Mouse (Mus musculus): Measurements from ENCODE around the gene Cox16. TPM values are rescaled to one million over a fixed set of nuclear protein-coding genes. Genes with fewer than 3 reads are reported as not detected.
A peak's percentile ranks its signal among the peaks of the same experiment; 100 is the strongest.
"Not testable (repeated sequence)": the region's sequence is repeated elsewhere in the genome, so short reads cannot be mapped to it uniquely, and the experiment has no call there.

The Cox16 gene
- polyA plus RNA-seq, 2 experiments = 79.2 to 137 TPM

- Histone ChIP-seq H3K4me1 (ENCODE audit: control insufficient read depth, insufficient read depth, low read length) (no peaks in the 10 kb centered on the region), H3K4me2 (replicated peaks; ENCODE audit: low read depth, low read length, severe bottlenecking) (no peak overlapping the region), H3K36me3 (ENCODE audit: control insufficient read depth, insufficient read depth, low read length) (no peaks in the 10 kb centered on the region), H3K9ac (ENCODE audit: low read depth, low read length, severe bottlenecking) (no peak overlapping the region), H3K27ac (replicated peaks; ENCODE audit: low read depth, low read length) (no peak overlapping the region), H3K9me3 (ENCODE audit: control insufficient read depth, low read length) (no peaks in the 10 kb centered on the region), H3K4me3 (replicated peaks; ENCODE audit: low read length) (no peak overlapping the region), H3K27me3 (ENCODE audit: control insufficient read depth, insufficient read depth, low read length) (no peaks in the 10 kb centered on the region)
- ATAC-seq (ENCODE audit: low FRiP score, low read depth) (no peak), DNase-seq (ENCODE audit: low spot score) (no peak)
- 95% methylated on average over 5 of the region's 5 CpGs for WGBS
- no peak for TF ChIP-seq POLR2A (IDR thresholded peaks at IDR 0.05; ENCODE audit: borderline replicate concordance, extremely low read depth, insufficient read depth, insufficient read length)
Observed at GRCm38 (mm10) chr12:81490491-81490890, 5.6 kb upstream of the Cox16 start.

DNA sequence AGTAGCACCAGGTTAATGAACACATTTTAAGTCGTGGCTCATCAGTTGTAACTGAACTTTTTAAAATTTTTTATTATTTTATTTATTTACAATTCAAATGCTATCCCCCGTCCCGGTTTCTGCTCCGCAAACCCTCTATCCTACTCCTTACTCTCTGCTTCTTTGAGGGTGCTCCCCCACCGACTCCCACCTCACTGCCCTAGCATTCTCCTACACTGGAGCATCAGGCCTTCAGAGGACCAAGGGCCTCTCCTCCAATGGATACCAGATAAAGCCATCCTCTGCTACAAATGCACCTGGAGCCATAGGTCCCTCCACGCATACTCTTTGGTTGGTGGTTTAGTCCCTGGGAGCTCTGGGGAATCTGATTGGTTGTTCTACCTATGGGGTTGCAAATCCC is 384 bp upstream of the Cox16 start:
- ATAC-seq (ENCODE audit: low FRiP score, low read depth) (no peak), DNase-seq (ENCODE audit: low spot score) (no peak)
- WGBS = 51% methylated on average over 6 of the region's 6 CpGs
- TF ChIP-seq POLR2A (IDR thresholded peaks at IDR 0.05; ENCODE audit: borderline replicate concordance, extremely low read depth, insufficient read depth, insufficient read length) = no peak
- Histone ChIP-seq H3K9me3 (ENCODE audit: control insufficient read depth, low read length) (no peaks in the 10 kb centered on the region), H3K4me3 (replicated peaks; ENCODE audit: low read length) (peak overlapping the region; percentile 73), H3K9ac (ENCODE audit: low read depth, low read length, severe bottlenecking) (peak overlapping the region; percentile 67), H3K36me3 (ENCODE audit: control insufficient read depth, insufficient read depth, low read length) (no peaks in the 10 kb centered on the region), H3K27ac (replicated peaks; ENCODE audit: low read depth, low read length) (peak overlapping the region; percentile 92; the same call in 1 of the 2 replicates), H3K4me2 (replicated peaks; ENCODE audit: low read depth, low read length, severe bottlenecking) (peak overlapping the region; percentile 65), H3K4me1 (ENCODE audit: control insufficient read depth, insufficient read depth, low read length) (0 out of 2 replicates have a peak, but pooled peaks cover 2% of the 10 kb centered on the region), H3K27me3 (ENCODE audit: control insufficient read depth, insufficient read depth, low read length) (no peaks in the 10 kb centered on the region)

DNA sequence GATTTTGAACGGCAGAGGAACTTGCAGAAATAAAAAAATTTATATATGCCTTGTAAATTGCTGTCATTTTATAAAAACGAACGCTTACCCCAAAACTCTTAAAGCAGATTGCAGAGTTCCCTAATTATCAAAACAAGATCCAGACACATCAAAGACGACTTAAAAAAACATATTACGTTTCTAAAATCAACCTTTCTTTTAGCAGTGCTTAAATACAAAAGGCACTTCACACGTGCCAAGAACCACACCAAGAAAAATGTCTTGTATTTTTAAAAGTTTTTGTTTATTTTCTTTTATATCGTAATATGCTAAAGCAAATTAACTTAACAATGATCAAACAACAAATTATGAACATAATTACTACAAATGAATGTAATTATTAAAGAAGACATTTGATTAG is 715 bp downstream of the Cox16 start:
- DNase-seq (ENCODE audit: low spot score) = no peak
- H3K9ac ChIP-seq (ENCODE audit: low read depth, low read length, severe bottlenecking) = peak overlapping the region; percentile 67
- ATAC-seq (ENCODE audit: low FRiP score, low read depth) = no peak
- no peaks in the 10 kb centered on the region for H3K27me3 ChIP-seq (ENCODE audit: control insufficient read depth, insufficient read depth, low read length)
- peak overlapping the region; percentile 73 for H3K4me3 ChIP-seq (replicated peaks; ENCODE audit: low read length)
- peak overlapping the region; percentile 65 for H3K4me2 ChIP-seq (replicated peaks; ENCODE audit: low read depth, low read length, severe bottlenecking)
- H3K4me1 ChIP-seq (ENCODE audit: control insufficient read depth, insufficient read depth, low read length) = 0 out of 2 replicates have a peak, but pooled peaks cover 2% of the 10 kb centered on the region
- H3K9me3 ChIP-seq (ENCODE audit: control insufficient read depth, low read length) = no peaks in the 10 kb centered on the region
- no peak for TF ChIP-seq POLR2A (IDR thresholded peaks at IDR 0.05; ENCODE audit: borderline replicate concordance, extremely low read depth, insufficient read depth, insufficient read length)
- no peaks in the 10 kb centered on the region for H3K36me3 ChIP-seq (ENCODE audit: control insufficient read depth, insufficient read depth, low read length)
- WGBS = 2% methylated on average over 7 of the region's 7 CpGs
- peak overlapping the region; percentile 92 for H3K27ac ChIP-seq (replicated peaks; ENCODE audit: low read depth, low read length)

DNA sequence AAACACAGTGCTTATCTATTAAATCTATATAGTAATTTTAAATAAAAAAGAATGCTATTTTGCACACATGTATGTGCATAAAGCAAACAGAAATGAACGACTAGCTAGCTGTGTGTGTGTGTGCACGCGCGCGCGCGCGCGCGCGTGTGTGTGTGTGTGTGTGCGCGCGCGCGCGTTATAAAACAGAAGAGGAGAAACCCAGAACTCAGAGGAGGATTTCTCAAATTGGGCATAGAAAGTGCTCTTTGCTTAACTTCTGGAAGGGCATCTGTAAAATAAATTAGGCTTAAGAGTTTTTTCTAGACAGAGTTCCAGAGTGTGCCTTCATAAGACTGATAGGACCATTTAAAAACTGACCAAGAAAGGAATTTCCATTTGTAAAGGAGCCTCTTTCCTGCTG is 1.3 kb downstream of the Cox16 start:
- Histone ChIP-seq H3K27ac (replicated peaks; ENCODE audit: low read depth, low read length) (no peak overlapping the region), H3K4me3 (replicated peaks; ENCODE audit: low read length) (peak overlapping the region; percentile 73), H3K4me1 (ENCODE audit: control insufficient read depth, insufficient read depth, low read length) (0 out of 2 replicates have a peak, but pooled peaks cover 2% of the 10 kb centered on the region), H3K9ac (ENCODE audit: low read depth, low read length, severe bottlenecking) (peak overlapping the region; percentile 67), H3K27me3 (ENCODE audit: control insufficient read depth, insufficient read depth, low read length) (no peaks in the 10 kb centered on the region), H3K9me3 (ENCODE audit: control insufficient read depth, low read length) (no peaks in the 10 kb centered on the region), H3K36me3 (ENCODE audit: control insufficient read depth, insufficient read depth, low read length) (no peaks in the 10 kb centered on the region), H3K4me2 (replicated peaks; ENCODE audit: low read depth, low read length, severe bottlenecking) (peak overlapping the region; percentile 65)
- WGBS = 43% methylated on average over 17 of the region's 17 CpGs
- TF ChIP-seq POLR2A (IDR thresholded peaks at IDR 0.05; ENCODE audit: borderline replicate concordance, extremely low read depth, insufficient read depth, insufficient read length) = no peak
- ATAC-seq (ENCODE audit: low FRiP score, low read depth) = no peak
- peak; percentile 71 for DNase-seq (ENCODE audit: low spot score)

GRCm38 (mm10) chr12:81459051-81459450 is 25.9 kb downstream of the Cox16 start:
- not testable (repeated sequence) for H3K4me3 ChIP-seq (replicated peaks; ENCODE audit: low read length); H3K36me3 ChIP-seq (ENCODE audit: control insufficient read depth, insufficient read depth, low read length); ATAC-seq (ENCODE audit: low FRiP score, low read depth); H3K9ac ChIP-seq (ENCODE audit: low read depth, low read length, severe bottlenecking); H3K4me2 ChIP-seq (replicated peaks; ENCODE audit: low read depth, low read length, severe bottlenecking); DNase-seq (ENCODE audit: low spot score); H3K27me3 ChIP-seq (ENCODE audit: control insufficient read depth, insufficient read depth, low read length); H3K9me3 ChIP-seq (ENCODE audit: control insufficient read depth, low read length); H3K27ac ChIP-seq (replicated peaks; ENCODE audit: low read depth, low read length); H3K4me1 ChIP-seq (ENCODE audit: control insufficient read depth, insufficient read depth, low read length)
- WGBS = 95% methylated on average over 7 of the region's 7 CpGs

DNA sequence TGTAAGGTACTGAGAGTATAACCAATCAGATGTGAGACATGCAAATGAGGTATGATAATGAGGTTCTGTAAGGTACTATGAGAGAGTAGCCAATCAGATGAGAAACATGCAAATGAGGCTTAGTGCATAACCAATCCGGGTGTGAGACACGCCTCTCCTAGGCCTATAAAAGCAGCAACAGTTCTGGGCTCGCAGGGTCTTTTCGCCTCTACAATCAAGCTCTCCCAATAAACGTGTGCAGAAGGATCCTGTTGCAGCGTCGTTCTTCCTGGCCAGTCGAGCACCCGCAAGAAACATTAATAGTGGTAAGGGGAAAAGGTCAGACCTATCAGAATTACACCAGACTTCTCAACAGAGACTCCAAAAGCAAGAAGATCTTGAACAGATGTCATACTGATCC is 45.9 kb downstream of the Cox16 start:
- H3K4me1 ChIP-seq (ENCODE audit: control insufficient read depth, insufficient read depth, low read length); H3K27me3 ChIP-seq (ENCODE audit: control insufficient read depth, insufficient read depth, low read length); H3K36me3 ChIP-seq (ENCODE audit: control insufficient read depth, insufficient read depth, low read length); H3K27ac ChIP-seq (replicated peaks; ENCODE audit: low read depth, low read length); H3K4me2 ChIP-seq (replicated peaks; ENCODE audit: low read depth, low read length, severe bottlenecking); H3K9ac ChIP-seq (ENCODE audit: low read depth, low read length, severe bottlenecking); ATAC-seq (ENCODE audit: low FRiP score, low read depth); H3K4me3 ChIP-seq (replicated peaks; ENCODE audit: low read length); DNase-seq (ENCODE audit: low spot score); H3K9me3 ChIP-seq (ENCODE audit: control insufficient read depth, low read length): not testable (repeated sequence)
- WGBS = 88% methylated on average over 9 of the region's 9 CpGs

- H3K27me3 ChIP-seq (ENCODE audit: control insufficient read depth, insufficient read depth, low read length); H3K27ac ChIP-seq (replicated peaks; ENCODE audit: low read depth, low read length); DNase-seq (ENCODE audit: low spot score); ATAC-seq (ENCODE audit: low FRiP score, low read depth); H3K9ac ChIP-seq (ENCODE audit: low read depth, low read length, severe bottlenecking); H3K4me3 ChIP-seq (replicated peaks; ENCODE audit: low read length); H3K4me2 ChIP-seq (replicated peaks; ENCODE audit: low read depth, low read length, severe bottlenecking); H3K36me3 ChIP-seq (ENCODE audit: control insufficient read depth, insufficient read depth, low read length); H3K9me3 ChIP-seq (ENCODE audit: control insufficient read depth, low read length); H3K4me1 ChIP-seq (ENCODE audit: control insufficient read depth, insufficient read depth, low read length): not testable (repeated sequence)
- WGBS = 91% methylated on average over 2 of the region's 2 CpGs
Observed at GRCm38 (mm10) chr12:81434778-81435177, 50.1 kb downstream of the Cox16 start.

Measured in limb, embryonic 14.5 days (tissue).